Mouse (Mus musculus): Measurements from ENCODE around the gene Pakap. TPM values are rescaled to one million over a fixed set of nuclear protein-coding genes. Genes with fewer than 3 reads are reported as not detected.
A peak's percentile ranks its signal among the peaks of the same experiment; 100 is the strongest.

The Pakap gene
- total RNA-seq, 2 experiments from 2014 or later = 6.7 to 7.0 TPM

DNA sequence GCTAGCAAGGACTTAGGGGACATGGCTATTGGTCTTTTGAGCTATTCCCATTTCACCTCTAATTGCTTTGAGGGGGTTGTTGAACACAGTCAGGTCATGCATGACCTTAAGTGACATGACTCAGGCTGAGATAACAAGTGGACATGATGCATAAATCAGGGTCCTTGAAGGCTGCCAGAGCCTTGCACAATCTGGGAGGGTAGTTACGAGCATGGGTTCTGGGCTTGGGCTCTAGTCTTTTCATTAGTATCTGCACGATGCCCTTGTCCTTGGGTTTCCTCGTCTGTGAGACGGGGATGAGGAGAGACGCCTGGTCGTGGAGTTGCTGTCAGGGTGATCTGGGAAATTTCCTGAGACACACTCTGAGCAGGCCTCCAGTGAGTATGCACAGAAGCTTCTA lies 6.7 kb downstream of the Pakap start:
- no peak for DNase-seq

- DNase-seq = no peak
Measured at GRCm38 (mm10) chr4:57575686-57576085, 7.7 kb downstream of the Pakap start.

- DNase-seq = no peak
Measured at GRCm38 (mm10) chr4:57576095-57576494, 8.1 kb downstream of the Pakap start.

DNA sequence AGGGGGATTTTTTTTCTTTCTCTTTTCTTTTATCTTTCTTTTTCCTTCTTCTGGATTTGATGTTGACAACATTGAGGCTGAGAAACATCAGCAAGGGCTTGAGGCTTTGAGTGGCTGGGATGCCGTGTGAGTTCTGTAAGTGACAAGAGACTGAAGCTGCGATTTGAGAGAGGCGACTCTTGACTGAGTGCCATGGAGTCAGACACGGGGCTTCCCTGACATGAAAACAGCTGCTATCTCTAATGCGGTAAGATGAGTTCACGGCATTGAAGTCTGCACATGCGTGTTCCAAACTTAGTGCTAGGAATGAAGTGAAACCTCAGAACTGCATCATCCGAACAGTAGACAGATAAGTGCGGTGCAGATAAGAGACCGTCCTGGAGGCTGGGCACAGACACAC lies 11.7 kb downstream of the Pakap start:
- no peak for DNase-seq

DNA sequence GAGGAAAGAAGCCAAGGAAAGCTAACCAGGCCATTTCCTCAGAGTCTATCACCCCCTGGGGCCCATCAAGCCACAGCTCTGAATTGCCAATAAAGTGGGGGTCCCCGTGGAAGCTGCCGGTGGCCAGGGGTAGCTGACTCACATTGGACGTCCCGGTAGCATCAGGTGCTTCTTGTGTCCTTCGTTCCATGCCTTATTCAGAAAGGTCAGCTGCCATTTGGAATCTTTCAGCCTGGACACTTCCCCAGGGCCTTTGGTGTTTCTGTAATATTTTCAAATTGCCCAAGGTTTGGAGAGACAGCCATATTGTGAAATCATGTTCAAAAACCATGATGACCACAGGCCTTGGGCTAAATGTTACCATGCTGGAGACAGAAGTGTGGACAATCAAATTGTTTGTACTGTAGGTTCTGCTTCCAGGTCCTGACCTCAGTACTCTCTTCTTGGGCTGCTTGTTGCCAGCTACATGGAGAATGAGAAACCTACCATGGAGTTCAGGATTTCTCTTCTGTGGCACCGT lies 17.4 kb downstream of the Pakap start:
- no peak for DNase-seq

GRCm38 (mm10) chr4:57586933-57587658 lies 19.1 kb downstream of the Pakap start:
- no peak for DNase-seq

DNA sequence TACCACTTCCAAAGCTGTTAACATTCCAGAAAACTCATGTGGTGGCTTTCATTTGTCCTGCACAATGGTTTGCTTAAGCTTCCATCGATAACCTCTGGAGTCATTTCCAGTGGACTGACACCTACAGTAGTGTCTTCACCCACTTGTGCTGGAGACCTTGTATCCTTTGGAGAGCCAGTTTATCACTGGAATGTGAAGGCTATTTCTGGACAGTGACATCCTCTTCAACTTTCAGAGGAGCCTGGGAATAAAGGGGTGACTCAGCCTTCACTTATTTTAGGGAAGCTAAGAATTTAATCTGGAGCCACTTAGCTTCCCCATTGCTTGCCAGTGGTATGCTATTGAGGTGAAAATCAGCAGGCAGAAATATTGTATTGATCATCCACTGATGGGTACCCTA lies 20.4 kb downstream of the Pakap start:
- no peak for DNase-seq

DNA sequence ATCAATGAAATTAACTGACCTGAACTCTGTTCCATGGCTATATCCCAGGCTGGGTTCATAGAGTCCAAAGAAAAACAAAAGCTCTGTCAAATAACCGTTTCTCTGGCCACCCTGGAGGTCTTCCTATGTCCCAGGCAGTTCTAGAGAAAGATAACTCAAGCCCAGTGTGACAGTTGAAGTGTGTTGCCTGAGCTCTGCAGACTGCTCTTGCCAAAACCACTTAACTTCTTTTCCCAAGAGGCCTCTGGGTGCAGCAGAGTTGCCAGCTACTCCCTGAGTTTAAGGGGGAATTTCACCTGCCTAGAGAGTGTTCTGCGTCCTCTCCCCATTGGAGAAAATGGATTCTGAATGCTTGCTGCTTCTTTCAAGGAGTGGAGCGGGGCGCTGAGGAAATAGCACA lies 24.8 kb downstream of the Pakap start:
- DNase-seq = no peak

DNA sequence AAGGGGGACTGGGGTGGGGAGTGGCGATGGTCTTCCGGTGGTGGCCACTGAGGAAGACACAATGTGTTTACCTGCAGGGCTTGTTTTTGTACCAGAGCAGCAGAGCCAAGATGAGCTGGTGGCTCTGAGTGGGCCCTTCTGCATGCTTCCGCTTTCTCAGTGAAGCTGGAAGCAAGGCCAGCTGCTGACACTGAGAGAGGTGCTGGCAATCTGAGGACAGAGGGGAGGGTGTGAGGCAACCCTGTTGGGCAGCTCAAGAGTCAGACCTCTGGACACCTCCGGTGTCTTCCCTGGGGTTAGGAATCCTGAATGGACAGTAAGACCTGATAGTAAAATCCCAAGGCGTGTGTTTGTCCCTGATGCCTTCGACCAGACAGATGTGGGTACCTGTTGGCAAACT lies 32.0 kb downstream of the Pakap start:
- DNase-seq = no peak

DNA sequence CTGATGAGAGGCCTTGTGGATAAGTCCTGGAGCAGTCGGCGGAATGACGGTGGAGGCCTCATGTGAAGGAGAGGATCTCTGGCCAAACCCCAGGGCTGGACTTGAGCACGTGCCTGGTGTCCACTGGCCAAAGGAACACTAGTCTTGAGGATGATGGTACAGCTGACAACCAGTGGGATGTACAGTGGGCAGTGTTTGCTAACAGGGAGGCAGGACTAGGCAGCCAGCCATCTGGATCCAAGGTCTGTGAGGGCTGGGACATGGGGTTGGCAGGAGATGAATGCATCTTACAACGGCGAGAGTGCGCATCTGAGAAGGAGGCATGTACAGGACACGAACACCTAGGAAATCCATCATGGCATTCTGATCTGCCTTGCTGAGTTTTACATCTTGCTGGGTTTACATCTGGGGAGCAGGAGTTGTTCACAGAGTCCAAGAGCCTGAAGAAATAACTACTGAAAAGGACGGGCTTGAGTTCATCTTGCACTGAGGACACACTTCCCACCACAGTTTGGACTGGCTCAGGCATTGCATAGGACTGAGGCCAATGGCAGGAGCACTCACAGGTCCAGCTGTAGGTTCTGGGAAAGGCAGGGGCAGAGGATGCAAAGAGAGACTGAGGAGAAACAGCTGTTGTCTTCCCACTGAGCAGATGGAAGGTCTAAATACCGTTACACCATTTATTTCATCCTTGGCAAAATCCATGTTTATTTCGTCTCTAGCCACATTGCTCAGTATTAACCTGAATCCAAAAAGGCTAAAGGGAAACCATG lies 32.9 kb downstream of the Pakap start:
- no peak for DNase-seq

- no peak for DNase-seq
Measured at GRCm38 (mm10) chr4:57601458-57601835, 33.5 kb downstream of the Pakap start.

DNA sequence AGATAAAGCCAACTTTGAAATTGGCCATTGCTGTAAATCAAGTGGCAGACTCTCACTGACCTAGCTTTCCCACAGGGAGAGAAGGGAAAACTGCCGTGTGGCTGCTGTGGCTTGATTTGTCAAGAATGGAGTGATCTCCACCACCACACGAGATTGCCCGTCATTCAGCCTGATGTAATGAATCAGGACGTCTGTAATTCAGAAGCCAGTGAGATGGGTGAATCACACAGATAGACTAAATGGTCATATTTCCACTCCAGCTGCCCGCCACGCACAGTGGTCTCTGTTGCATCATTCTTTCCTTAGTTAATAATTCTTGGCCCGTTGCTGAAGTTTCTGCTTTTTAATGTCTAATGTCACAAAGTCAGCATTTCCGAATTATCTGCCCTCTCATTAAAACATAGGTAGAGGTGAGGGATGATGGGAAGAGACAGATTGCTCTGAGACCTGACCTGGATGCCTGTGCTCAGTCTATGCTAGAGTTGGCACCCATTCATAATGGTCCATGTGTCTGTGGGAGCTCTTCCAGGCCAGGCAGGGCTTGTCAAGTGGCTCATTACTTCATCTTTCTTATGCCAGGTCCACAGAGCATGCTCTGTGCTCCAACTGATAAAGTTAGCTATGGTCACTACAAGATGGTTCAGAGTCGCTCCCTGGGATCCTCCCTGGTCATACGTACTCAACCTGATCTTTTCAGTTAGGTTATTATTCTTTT lies 34.1 kb downstream of the Pakap start:
- DNase-seq = no peak

DNA sequence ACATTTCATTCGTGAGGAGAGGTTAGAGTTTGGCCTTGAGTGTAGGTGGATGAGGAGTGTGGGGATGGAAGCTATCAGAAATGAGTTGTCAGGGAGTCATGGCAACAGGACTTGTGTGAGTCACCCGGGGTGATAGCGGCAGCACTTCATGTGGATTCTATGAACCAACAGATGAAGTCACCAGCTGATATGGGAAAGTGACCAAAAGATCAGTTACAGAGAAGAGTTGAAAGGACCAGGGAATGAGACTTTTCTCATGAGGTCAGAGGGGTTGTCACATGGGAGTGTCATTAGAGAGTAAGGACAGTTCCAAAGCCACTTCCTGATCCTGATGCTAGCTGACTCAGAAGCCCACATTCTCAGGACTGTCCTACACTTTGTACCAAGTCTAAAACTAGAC lies 38.3 kb downstream of the Pakap start:
- DNase-seq = no peak

- peak; percentile 57 for DNase-seq
Measured at GRCm38 (mm10) chr4:57607247-57607942, 39.4 kb downstream of the Pakap start.

GRCm38 (mm10) chr4:57611303-57612077 lies 43.5 kb downstream of the Pakap start:
- no peak for DNase-seq

- no peak for DNase-seq
Measured at GRCm38 (mm10) chr4:57612716-57613115, 44.7 kb downstream of the Pakap start.

- no peak for DNase-seq
Measured at GRCm38 (mm10) chr4:57614686-57615085, 46.7 kb downstream of the Pakap start.

DNA sequence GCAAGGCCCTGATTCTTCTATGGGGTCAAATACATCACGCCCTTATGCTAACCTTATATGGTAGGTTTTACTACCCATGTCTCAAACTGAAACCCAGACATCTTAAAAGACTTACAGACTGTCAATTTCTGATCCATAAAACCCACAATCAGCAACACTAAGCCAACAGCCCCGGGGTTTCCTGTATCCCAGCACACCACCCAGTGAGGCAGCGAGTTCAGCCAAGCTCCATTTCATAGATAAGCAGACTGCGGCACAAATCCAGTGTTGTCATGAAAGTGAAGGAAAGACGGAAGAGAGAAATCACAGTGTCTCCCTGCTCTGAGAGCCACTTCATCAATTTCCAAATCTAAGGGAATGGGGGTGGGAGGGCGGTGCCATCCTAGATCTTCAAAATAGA lies 50.8 kb downstream of the Pakap start:
- DNase-seq = no peak

DNA sequence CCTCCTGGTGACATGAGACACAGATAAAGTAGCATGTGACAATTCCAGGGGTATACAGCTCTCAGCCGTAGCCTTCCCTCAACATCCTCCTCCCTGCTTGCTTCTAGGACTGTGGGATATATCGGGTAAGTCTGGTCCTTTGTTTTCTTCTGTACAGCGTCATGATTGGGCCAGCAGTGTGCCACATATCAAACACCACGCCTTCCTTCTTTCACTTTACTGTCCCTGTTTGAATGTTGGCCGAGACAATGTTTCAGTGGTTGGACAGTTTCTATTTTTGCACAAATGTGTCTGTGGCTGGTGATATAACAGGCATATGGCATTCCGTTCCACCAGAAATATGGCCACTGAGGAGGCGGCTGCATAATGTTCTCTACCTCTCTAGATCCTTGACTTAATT lies 54.8 kb downstream of the Pakap start:
- DNase-seq = no peak

GRCm38 (mm10) chr4:57624819-57625218 lies 56.8 kb downstream of the Pakap start:
- no peak for DNase-seq

DNA sequence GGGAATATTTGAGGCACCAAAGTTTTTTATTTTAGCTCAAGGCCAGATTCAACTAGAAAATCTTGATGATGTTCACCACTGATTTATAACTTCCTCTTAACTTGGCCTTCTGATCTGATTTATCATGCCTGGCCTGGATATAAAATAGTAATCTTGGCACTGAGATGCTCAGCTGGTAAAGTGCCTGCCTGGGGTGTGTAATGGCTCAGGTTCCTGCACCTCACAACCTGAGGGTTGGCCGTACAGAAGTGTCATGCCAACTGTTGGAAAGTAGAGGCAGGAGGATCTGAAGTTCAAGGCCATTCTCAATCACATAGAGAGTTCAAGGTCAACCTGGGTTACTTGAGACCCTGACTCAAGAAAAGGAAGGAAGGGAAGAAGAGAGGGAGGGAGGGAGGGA lies 57.3 kb downstream of the Pakap start:
- DNase-seq = no peak

GRCm38 (mm10) chr4:57625756-57626155 lies 57.8 kb downstream of the Pakap start:
- no peak for DNase-seq
